Mouse (Mus musculus): ENCODE data around the gene Ndufa4l2. TPM values are rescaled to one million over a fixed set of nuclear protein-coding genes. Genes with fewer than 3 reads are reported as not detected.

Ndufa4l2 gene
- polyA plus RNA-seq, 1 experiment from 2014 or later: 5.9 TPM

DNA sequence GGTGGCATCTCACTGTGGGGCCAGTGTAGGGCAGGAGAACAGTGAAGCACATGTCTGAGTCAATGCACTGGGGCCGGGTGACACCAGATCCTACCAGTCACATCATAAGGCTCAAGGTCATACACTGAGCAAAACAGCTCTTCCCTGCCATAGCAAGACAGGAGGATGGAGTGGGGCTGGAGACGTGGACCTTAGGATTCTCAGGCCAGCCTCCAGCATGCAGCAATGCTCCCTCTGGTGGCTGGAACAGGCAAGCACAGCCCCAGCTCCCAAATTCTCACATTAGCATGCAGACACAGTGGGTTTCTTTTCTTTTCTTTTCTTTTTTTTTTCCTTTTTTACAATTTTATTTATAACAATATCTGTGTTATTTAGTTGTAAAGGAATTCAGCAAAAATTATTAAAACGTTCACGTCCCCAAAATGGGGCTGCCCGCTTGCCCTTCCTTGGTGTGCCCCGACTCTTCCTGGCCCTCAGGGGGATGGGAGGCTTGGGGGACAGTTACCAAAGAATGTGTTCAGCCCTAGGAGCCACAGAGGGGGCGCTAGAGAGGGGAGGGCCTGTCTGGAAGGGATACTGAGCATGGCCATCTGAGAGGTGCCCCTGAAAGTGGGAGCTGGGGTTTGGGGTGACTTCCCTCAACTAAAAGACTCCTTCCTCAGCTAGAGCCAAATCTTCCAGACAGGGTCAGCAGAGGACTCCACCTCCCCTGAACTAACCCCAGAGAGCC lies 23.3 kb downstream of the Ndufa4l2 start:
- ATAC-seq (ENCODE audit: low FRiP score): peak; percentile 55

DNA sequence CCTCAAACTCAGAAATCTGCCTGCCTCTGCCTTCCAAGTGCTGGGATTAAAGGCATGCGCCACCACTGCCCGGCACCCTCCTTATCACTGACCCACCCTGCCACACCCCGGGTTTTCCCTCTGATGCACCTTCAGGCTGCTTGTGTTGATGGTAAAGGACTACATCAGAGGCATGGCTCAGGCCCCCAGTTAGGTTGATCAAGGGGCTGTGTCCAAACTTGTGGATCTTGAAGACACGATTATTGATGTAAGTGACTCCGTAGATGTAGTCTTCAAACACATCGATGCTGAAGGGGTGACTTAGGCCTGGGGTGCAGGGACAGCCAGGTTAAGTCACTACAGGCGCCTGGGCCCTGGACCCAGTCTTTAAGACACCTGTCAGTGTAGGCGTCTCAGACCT lies 26.7 kb downstream of the Ndufa4l2 start:
- Histone ChIP-seq H3K9ac (no peak overlapping the region), H3K27ac (no peak overlapping the region), H3K4me1 (peaks cover 18% of the 10 kb centered on the region), H3K36me3 (replicated peaks) (peaks cover 78% of the 10 kb centered on the region), H3K4me3 (replicated peaks) (no peak overlapping the region), H3K4me2 (no peak overlapping the region), H3K27me3 (peaks cover 11% of the 10 kb centered on the region), H3K9me3 (no peaks in the 10 kb centered on the region)
- WGBS: 93% methylated on average over 8 of the region's 8 CpGs
- no peak for ATAC-seq (ENCODE audit: low FRiP score)

More for the DNA sequence above, 23.3 kb downstream of the Ndufa4l2 start:
- 0 out of 2 replicates have a peak overlapping the region, but pooled peaks have one; percentile 42 for H3K27ac ChIP-seq
- no peak overlapping the region for H3K4me2 ChIP-seq
- WGBS: 30% methylated on average over 7 of the region's 7 CpGs
- H3K4me3 ChIP-seq (replicated peaks): no peak overlapping the region
- H3K9me3 ChIP-seq: no peaks in the 10 kb centered on the region
- H3K36me3 ChIP-seq (replicated peaks): peaks cover 44% of the 10 kb centered on the region
- H3K4me1 ChIP-seq: peaks cover 49% of the 10 kb centered on the region
- H3K27me3 ChIP-seq: peaks cover 46% of the 10 kb centered on the region
- no peak overlapping the region for H3K9ac ChIP-seq

DNA sequence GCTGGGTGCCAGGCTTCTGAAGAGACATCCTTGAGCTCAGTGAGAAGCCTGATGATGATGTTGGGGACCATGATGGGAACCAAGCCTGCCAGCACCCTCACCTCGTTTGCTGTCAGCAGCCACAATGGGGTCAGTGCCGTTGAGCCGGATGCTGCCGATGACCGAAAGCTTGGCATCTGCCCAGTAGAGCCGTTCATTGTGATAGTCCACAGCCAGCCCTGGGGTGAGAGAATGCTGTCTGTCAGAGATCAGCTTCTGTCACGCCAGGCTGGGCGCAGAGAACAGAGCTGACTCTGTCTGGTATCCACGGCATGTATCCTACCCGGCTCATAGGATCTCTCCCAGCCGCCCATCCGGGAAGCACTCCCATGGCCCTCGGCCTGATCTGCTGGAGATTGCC lies 27.3 kb downstream of the Ndufa4l2 start:
- no peak overlapping the region for H3K9ac ChIP-seq
- ATAC-seq (ENCODE audit: low FRiP score): no peak
- 77% methylated on average over 13 of the region's 13 CpGs for WGBS
- peaks cover 84% of the 10 kb centered on the region for H3K36me3 ChIP-seq (replicated peaks)
- no peak overlapping the region for H3K4me2 ChIP-seq
- 0 out of 2 replicates have a peak, but pooled peaks cover 5% of the 10 kb centered on the region for H3K27me3 ChIP-seq
- no peaks in the 10 kb centered on the region for H3K9me3 ChIP-seq
- H3K27ac ChIP-seq: no peak overlapping the region
- H3K4me3 ChIP-seq (replicated peaks): no peak overlapping the region
- H3K4me1 ChIP-seq: peaks cover 13% of the 10 kb centered on the region

DNA sequence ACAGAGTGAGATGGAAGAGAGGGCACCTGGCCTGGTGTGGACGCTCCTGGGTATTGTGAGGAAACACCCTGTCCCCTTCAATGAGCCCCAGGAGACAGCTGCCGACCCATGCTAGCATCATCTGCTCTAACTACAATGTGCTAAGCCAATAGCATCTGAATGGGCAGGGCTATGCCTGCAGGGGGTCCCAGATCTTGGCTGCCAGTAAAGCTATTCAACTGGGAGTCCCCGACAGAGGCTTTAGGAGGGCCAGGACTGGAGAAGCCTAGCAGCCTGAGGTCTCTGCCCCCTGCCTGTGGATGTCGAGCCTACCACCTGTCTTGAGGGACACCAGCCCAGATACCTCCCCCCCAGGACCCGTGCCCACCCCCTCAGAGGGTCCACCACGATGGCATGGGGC lies 28.0 kb downstream of the Ndufa4l2 start:
- 52% methylated on average over 6 of the region's 6 CpGs for WGBS
- no peak for ATAC-seq (ENCODE audit: low FRiP score)
- no peak overlapping the region for H3K27ac ChIP-seq
- H3K9ac ChIP-seq: no peak overlapping the region
- H3K4me1 ChIP-seq: peaks cover 7% of the 10 kb centered on the region
- no peaks in the 10 kb centered on the region for H3K9me3 ChIP-seq
- 0 out of 2 replicates have a peak, but pooled peaks cover under 1% of the 10 kb centered on the region for H3K27me3 ChIP-seq
- H3K4me3 ChIP-seq (replicated peaks): no peak overlapping the region
- no peak overlapping the region for H3K4me2 ChIP-seq
- peaks cover 90% of the 10 kb centered on the region for H3K36me3 ChIP-seq (replicated peaks)

DNA sequence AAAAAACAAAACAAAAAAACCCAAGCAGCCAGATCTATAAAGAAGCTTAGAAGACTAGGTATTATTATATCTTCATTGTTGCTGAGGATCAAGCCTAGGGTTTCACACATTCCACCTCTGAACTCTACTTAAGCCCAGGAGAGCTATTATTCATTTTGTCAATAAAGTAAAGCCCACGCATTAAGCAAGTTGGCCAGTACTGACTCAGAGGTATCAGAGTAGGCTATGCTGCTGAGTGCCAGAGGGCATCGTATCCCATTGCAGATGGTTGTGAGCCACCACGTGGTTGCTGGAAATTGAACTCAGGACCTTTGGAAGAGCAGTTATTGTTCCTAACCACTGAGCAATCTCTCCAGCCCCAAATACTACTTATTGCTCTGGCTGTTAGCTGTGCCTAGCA lies 29.1 kb downstream of the Ndufa4l2 start:
- Histone ChIP-seq H3K4me2 (no peak overlapping the region), H3K9ac (no peak overlapping the region), H3K9me3 (no peaks in the 10 kb centered on the region), H3K36me3 (replicated peaks) (peaks cover 97% of the 10 kb centered on the region), H3K4me3 (replicated peaks) (no peak overlapping the region), H3K4me1 (peaks cover 6% of the 10 kb centered on the region; the same call in 1 of the 2 replicates), H3K27ac (no peak overlapping the region), H3K27me3 (no peaks in the 10 kb centered on the region)
- no peak for ATAC-seq (ENCODE audit: low FRiP score)
- 91% methylated on average over 3 of the region's 3 CpGs for WGBS

DNA sequence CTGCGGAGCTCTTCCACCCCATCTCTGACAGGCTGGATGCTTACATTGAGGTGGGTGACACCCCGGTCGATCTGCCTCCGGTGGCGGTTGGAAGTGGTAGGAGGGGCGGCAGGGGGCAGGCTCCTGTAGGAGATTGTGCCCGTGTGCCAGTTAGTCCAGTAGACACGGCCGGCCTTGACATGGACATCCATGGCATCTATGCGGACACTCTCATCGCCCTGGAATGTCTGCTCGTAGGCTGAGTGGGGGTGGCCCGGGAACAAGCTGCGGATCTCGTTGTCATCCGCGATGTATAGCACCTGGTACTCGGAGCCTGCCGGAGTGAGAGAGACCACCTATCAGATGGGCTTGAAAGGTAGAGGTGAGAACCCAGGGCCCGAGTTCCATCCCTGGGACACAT lies 29.6 kb downstream of the Ndufa4l2 start:
- no peaks in the 10 kb centered on the region for H3K27me3 ChIP-seq
- no peak for ATAC-seq (ENCODE audit: low FRiP score)
- WGBS: 94% methylated on average over 20 of the region's 20 CpGs

DNA sequence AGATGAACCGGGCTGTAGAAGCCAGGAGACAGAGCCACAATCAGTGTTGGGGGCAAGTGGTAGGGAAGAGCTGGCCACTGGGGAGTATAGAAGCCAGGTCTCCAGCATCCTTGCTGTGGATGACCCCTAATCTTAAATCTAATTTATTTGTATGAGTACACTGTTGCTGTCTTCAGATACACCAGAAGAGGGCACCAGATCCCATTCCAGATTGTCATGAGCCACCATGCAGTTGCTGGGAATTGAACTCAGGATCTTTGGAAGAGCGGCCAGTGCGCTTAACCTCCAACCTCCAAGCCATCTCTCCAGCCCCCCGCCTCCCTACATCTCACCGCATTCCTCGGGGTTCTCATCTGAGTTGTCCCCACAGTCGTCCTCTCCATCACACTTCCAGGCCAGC lies 31.7 kb downstream of the Ndufa4l2 start:
- H3K27ac ChIP-seq: no peak overlapping the region
- H3K4me2 ChIP-seq: no peak overlapping the region
- WGBS: 94% methylated on average over 7 of the region's 7 CpGs
- H3K4me1 ChIP-seq: peaks cover 6% of the 10 kb centered on the region; the same call in 1 of the 2 replicates
- H3K9me3 ChIP-seq: no peaks in the 10 kb centered on the region
- H3K36me3 ChIP-seq (replicated peaks): peaks cover 99% of the 10 kb centered on the region
- H3K4me3 ChIP-seq (replicated peaks): no peak overlapping the region
- H3K27me3 ChIP-seq: no peaks in the 10 kb centered on the region
- no peak overlapping the region for H3K9ac ChIP-seq
- no peak for ATAC-seq (ENCODE audit: low FRiP score)

More for the DNA sequence above, 29.6 kb downstream of the Ndufa4l2 start:
- no peak overlapping the region for H3K4me2 ChIP-seq
- no peak overlapping the region for H3K27ac ChIP-seq
- H3K4me1 ChIP-seq: peaks cover 6% of the 10 kb centered on the region; the same call in 1 of the 2 replicates
- H3K9me3 ChIP-seq: no peaks in the 10 kb centered on the region
- H3K9ac ChIP-seq: no peak overlapping the region
- no peak overlapping the region for H3K4me3 ChIP-seq (replicated peaks)
- H3K36me3 ChIP-seq (replicated peaks): peaks cover 98% of the 10 kb centered on the region

DNA sequence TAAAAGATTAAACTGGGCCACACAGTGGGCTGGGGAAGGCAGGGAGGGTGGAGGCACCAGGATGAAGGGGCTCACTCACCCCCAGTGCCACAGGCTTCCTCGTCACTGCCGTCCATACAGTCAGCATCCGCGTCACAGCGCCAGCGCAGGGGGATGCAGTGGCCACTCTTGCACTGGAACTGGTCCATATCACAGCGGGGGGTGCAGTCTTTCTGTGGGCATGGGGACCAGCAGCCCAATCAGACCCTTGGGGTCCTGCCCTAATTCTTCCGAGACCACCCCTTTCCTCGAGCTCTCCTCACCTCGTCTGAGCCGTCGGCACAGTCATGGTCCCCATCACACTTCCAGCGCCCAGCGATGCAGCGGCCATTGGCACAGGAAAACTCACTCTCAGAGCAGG lies 33.5 kb downstream of the Ndufa4l2 start:
- Histone ChIP-seq H3K4me2 (no peak overlapping the region), H3K4me3 (replicated peaks) (no peak overlapping the region), H3K9me3 (no peaks in the 10 kb centered on the region), H3K36me3 (replicated peaks) (peaks cover 99% of the 10 kb centered on the region), H3K27ac (no peak overlapping the region), H3K27me3 (no peaks in the 10 kb centered on the region), H3K9ac (no peak overlapping the region), H3K4me1 (no peaks in the 10 kb centered on the region)
- WGBS: 92% methylated on average over 15 of the region's 15 CpGs
- ATAC-seq (ENCODE audit: low FRiP score): no peak

DNA sequence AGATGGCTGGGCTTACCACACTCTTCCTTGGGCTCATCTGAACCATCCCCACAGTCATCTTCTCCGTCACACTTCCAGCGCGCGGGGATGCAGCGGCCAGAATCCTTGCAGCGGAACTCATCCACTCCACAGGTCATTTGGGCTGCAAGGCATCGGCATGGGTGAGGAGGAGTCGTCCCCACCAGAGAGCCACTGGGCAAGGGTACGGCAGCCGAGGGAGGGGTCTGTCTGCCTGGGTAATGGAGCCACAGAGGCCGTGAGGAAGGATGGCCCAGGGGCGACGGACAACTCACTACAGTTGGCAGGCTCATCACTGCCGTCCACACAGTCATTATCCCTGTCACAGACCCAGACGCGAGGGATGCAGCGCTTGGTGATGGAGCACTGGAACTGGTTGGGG lies 35.1 kb downstream of the Ndufa4l2 start:
- ATAC-seq (ENCODE audit: low FRiP score): no peak
- no peak overlapping the region for H3K27ac ChIP-seq
- H3K36me3 ChIP-seq (replicated peaks): peaks cover 99% of the 10 kb centered on the region
- no peaks in the 10 kb centered on the region for H3K27me3 ChIP-seq
- WGBS: 94% methylated on average over 17 of the region's 17 CpGs
- no peaks in the 10 kb centered on the region for H3K4me1 ChIP-seq
- H3K4me2 ChIP-seq: no peak overlapping the region
- no peak overlapping the region for H3K4me3 ChIP-seq (replicated peaks)
- H3K9me3 ChIP-seq: no peaks in the 10 kb centered on the region
- no peak overlapping the region for H3K9ac ChIP-seq

DNA sequence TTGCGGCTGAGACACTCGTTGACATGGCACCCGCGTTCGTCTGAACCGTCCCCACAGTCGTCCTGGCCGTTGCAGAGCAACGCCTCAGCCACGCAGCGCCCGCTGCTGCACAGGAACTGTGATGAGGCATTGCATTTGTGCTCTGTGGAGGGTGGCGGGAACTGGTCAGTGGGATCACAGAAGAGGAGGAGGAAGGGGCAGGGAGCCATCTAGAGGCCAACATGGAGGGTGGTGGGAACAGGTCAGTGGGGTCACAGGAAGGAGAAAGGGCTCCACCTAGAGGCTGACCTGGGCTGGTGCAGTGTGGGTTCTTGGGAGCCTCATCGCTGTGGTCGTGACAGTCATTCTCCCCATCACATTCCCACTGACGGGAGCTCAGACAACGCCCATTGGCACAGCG lies 40.9 kb downstream of the Ndufa4l2 start:
- WGBS: 73% methylated on average over 18 of the region's 18 CpGs

DNA sequence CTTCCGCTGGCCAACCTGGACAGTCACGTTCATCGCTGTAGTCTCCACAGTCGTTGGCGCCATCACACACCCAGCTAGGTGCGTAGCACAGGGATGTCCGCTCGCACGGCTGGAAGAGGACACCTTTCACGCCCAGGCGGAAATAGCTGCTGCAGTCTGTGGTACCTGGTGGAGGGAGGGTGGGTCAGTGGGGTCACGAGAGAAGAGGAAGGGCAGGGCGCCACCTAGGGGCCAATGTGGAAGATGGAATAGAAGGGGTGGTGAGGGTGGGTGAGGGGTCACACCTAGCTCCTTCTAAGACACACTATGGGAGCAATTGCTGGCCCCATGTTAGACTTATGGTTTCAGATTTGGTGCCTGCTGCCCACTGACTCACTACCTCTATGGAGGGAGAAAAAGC lies 42.6 kb downstream of the Ndufa4l2 start:
- Histone ChIP-seq H3K4me2 (no peak overlapping the region), H3K4me3 (replicated peaks) (no peak overlapping the region), H3K36me3 (replicated peaks) (peaks cover 100% of the 10 kb centered on the region), H3K27me3 (no peaks in the 10 kb centered on the region), H3K9ac (no peak overlapping the region), H3K4me1 (no peaks in the 10 kb centered on the region), H3K27ac (no peak overlapping the region), H3K9me3 (no peaks in the 10 kb centered on the region)
- no peak for ATAC-seq (ENCODE audit: low FRiP score)
- WGBS: 88% methylated on average over 13 of the region's 13 CpGs

More for the DNA sequence above, 40.9 kb downstream of the Ndufa4l2 start:
- Histone ChIP-seq H3K4me1 (no peaks in the 10 kb centered on the region), H3K36me3 (replicated peaks) (peaks cover 100% of the 10 kb centered on the region), H3K9me3 (no peaks in the 10 kb centered on the region), H3K27me3 (no peaks in the 10 kb centered on the region), H3K4me2 (no peak overlapping the region), H3K27ac (no peak overlapping the region), H3K4me3 (replicated peaks) (no peak overlapping the region), H3K9ac (no peak overlapping the region)
- no peak for ATAC-seq (ENCODE audit: low FRiP score)

DNA sequence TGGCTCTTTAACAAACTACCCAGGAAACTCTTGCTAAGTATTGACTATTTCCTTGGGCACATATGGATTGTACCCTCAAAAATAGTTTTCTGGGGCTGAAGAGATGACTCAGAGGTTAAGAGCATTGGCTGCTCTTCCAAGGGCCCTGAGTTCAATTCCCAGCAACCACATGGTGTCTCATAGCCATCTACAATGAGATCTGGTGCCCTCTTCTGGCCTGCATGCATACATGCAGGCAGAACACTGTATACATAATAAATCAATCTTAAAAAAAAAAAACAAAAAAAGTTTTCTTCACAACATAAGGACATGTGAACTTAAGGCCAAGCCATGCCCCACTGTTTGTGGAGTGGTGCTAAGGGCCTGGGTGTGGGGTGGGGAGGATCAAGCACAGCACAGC lies 46.4 kb downstream of the Ndufa4l2 start:
- H3K9ac ChIP-seq: no peak overlapping the region
- ATAC-seq (ENCODE audit: low FRiP score): no peak
- H3K36me3 ChIP-seq (replicated peaks): peaks cover 95% of the 10 kb centered on the region
- no peaks in the 10 kb centered on the region for H3K27me3 ChIP-seq
- H3K4me1 ChIP-seq: no peaks in the 10 kb centered on the region
- H3K4me2 ChIP-seq: no peak overlapping the region
- no peak overlapping the region for H3K4me3 ChIP-seq (replicated peaks)
- no peak overlapping the region for H3K27ac ChIP-seq
- H3K9me3 ChIP-seq: no peaks in the 10 kb centered on the region

DNA sequence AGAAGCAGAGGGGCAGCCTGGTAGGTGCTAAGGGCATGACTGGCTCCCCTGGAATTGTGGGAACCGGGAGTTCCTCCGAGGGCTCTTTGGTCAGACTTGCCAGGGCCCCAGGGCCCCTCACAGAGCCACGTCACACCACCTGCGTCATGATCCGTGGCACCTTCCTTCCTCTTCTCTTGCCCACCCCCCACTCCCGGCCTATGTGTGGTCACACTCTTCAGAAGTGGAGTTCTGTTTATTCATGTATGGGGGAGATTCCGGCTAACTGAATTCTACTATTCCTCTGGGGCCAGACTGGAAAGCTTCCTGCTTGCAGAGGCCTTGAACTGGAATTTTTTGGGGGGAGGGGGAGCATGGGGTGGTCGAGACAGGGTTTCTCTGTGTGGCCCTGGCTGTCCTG lies 49.1 kb downstream of the Ndufa4l2 start:
- Histone ChIP-seq H3K4me3 (replicated peaks) (no peak overlapping the region), H3K36me3 (replicated peaks) (peaks cover 92% of the 10 kb centered on the region), H3K9ac (no peak overlapping the region), H3K27ac (no peak overlapping the region), H3K27me3 (no peaks in the 10 kb centered on the region), H3K4me2 (no peak overlapping the region), H3K4me1 (no peaks in the 10 kb centered on the region), H3K9me3 (no peaks in the 10 kb centered on the region)
- no peak for ATAC-seq (ENCODE audit: low FRiP score)
- 88% methylated on average over 8 of the region's 8 CpGs for WGBS
